Mouse (Mus musculus) kidney, embryonic 15.5 days (tissue): ENCODE measurements at regions not wholly inside any gene's neighbourhood (a gene's known extent, or its start where the extent isn't known, plus 50 kb on each side); places are given as distances from the start of the nearest gene placed in this dataset.
A peak's percentile ranks its signal among the peaks of the same experiment; 100 is the strongest.

Experiments
- ATAC-seq: fragments of 200-750 bp; cut with Nextera tagmentation; replicated peaks from 2 replicates; pipeline ENCODE4 v1.8.0; 2017; ENCODE audit warnings: moderate TSS enrichment; ENCODE audit not compliant: low FRiP score
- H3K27ac ChIP-seq: fragments of 300-500 bp; sonication (generic); 2 replicates; pipeline ENCODE4 v1.5.1; 2015; ENCODE audit warnings: mild to moderate bottlenecking, inconsistent platforms
- H3K27me3 ChIP-seq: fragments of 300-500 bp; sonication (generic); 2 replicates; pipeline ENCODE4 v1.6.1; 2015; ENCODE audit warnings: inconsistent platforms
- H3K36me3 ChIP-seq: fragments of 300-500 bp; sonication (generic); 2 replicates; pipeline ENCODE4 v1.6.1; 2015; ENCODE audit warnings: inconsistent platforms
- H3K4me1 ChIP-seq: fragments of 300-500 bp; sonication (generic); 2 replicates; pipeline ENCODE4 v1.6.1; 2015; ENCODE audit warnings: inconsistent platforms
- H3K4me2 ChIP-seq: fragments of 300-500 bp; sonication (generic); 2 replicates; pipeline ENCODE4 v1.6.1; 2015; ENCODE audit warnings: moderate library complexity, mild to moderate bottlenecking, inconsistent platforms
- H3K4me3 ChIP-seq: fragments of 300-500 bp; sonication (generic); replicated peaks from 2 replicates; pipeline ENCODE4 v1.5.1; 2015; ENCODE audit warnings: mild to moderate bottlenecking, inconsistent platforms
- H3K9ac ChIP-seq: fragments of 300-500 bp; sonication (generic); 2 replicates; pipeline ENCODE4 v1.6.1; 2015; ENCODE audit warnings: mild to moderate bottlenecking, inconsistent platforms
- H3K9me3 ChIP-seq: fragments of 300-500 bp; sonication (generic); replicated peaks from 2 replicates; pipeline ENCODE4 v1.6.1; 2016; ENCODE audit warnings: inconsistent platforms
- WGBS: fragments of 180-500 bp; shearing (Covaris S2); methylation state at CpG from one replicate; pipeline ENCODE4 v1.1.7; 2015; ENCODE audit warnings: mixed read lengths; 5-methylcytosine and 5-hydroxymethylcytosine counted together

- no peaks in the 10 kb centered on the region for H3K9me3 ChIP-seq
- no peaks in the 10 kb centered on the region for H3K36me3 ChIP-seq
- ATAC-seq, result no peak
- H3K9ac ChIP-seq, result no peak overlapping the region
- H3K4me2 ChIP-seq, result no peak overlapping the region
- 89% methylated on average over 10 of the region's 10 CpGs for WGBS
- H3K4me1 ChIP-seq, result 0 out of 2 replicates have a peak, but pooled peaks cover 4% of the 10 kb centered on the region
- no peak overlapping the region for H3K27ac ChIP-seq
- H3K4me3 ChIP-seq, result no peak overlapping the region
- no peaks in the 10 kb centered on the region for H3K27me3 ChIP-seq
Measured at GRCm38 (mm10) chr7:65792187-65792823, 69.2 kb upstream of the Pcsk6 start.

- no peak overlapping the region for H3K4me3 ChIP-seq
- no peak overlapping the region for H3K27ac ChIP-seq
- H3K27me3 ChIP-seq, result no peaks in the 10 kb centered on the region
- no peak overlapping the region for H3K9ac ChIP-seq
- no peak overlapping the region for H3K4me2 ChIP-seq
- peaks cover 19% of the 10 kb centered on the region for H3K4me1 ChIP-seq
- no peak for ATAC-seq
- H3K9me3 ChIP-seq, result no peaks in the 10 kb centered on the region
- 86% methylated on average over 5 of the region's 5 CpGs for WGBS
- no peaks in the 10 kb centered on the region for H3K36me3 ChIP-seq
Measured at GRCm38 (mm10) chr7:65802306-65802705, 59.2 kb upstream of the Pcsk6 start.

- H3K4me3 ChIP-seq, result no peak overlapping the region
- peaks cover 19% of the 10 kb centered on the region for H3K4me1 ChIP-seq
- WGBS, result 85% methylated on average over 8 of the region's 8 CpGs
- H3K27ac ChIP-seq, result no peak overlapping the region
- no peak overlapping the region for H3K4me2 ChIP-seq
- H3K9ac ChIP-seq, result no peak overlapping the region
- H3K9me3 ChIP-seq, result no peaks in the 10 kb centered on the region
- no peak for ATAC-seq
- H3K27me3 ChIP-seq, result no peaks in the 10 kb centered on the region
- no peaks in the 10 kb centered on the region for H3K36me3 ChIP-seq
Measured at GRCm38 (mm10) chr7:65802806-65803205, 58.7 kb upstream of the Pcsk6 start.

GRCm38 (mm10) chr7:65803422-65804303 is 57.9 kb upstream of the Pcsk6 start:
- H3K9me3 ChIP-seq, result no peaks in the 10 kb centered on the region
- H3K9ac ChIP-seq, result no peak overlapping the region
- H3K36me3 ChIP-seq, result no peaks in the 10 kb centered on the region
- no peak overlapping the region for H3K4me2 ChIP-seq
- no peaks in the 10 kb centered on the region for H3K27me3 ChIP-seq
- H3K27ac ChIP-seq, result 0 out of 2 replicates have a peak overlapping the region, but pooled peaks have one; percentile 7
- H3K4me1 ChIP-seq, result peaks cover 19% of the 10 kb centered on the region
- peak; percentile 79 for ATAC-seq
- H3K4me3 ChIP-seq, result no peak overlapping the region
- 59% methylated on average over 11 of the region's 11 CpGs for WGBS
